Mouse (Mus musculus) B cell, adult 2 months (primary cell): ENCODE results near the gene Fmnl1.

ENCODE experiments used
- DNase-seq, 2 experiments: peaks; one replicate each; pipeline ENCODE4 v3.0.0; 2022

The Fmnl1 gene

DNA sequence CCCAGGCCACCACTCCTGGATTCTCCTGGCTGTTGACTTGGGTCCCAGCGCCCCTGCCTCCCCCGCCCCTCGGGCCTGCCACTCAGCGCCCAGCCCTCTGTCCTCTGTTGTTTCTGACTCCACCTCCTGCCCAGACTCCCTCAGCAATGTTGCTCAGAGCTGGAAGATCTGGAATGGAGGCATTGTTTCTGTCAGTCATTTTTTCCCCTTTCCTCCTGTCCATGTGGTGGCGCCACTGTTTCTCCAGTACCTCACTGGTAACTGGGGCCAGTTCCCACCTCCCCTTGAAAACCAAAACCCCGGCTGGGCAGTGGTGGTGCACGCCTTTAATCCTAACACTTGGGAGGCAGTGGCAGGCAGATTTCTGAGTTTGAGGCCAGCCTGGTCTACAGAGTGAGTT is 9.5 kb upstream of the Fmnl1 start:
- DNase-seq = peak in 1 of 2 experiments; percentile 19

DNA sequence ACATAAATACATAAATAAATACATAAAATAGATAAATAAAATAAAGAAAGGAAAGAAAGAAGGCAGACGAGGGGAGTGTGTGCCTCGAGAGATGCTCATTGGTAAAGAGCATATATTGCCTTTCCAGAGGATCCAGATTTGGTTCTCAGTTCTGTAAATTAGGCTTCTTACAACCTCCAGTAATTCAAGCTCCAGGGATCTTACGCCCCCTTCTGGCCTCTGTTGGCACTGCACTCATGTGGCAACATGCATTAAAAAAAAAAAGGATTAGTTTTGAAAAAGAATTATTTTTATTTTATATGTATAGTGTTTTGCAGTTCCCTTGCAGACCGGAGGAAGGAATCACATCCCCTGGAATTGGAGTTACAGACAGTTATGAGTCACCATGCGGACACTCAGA is 8.8 kb upstream of the Fmnl1 start:
- peak; percentile 83 to 84 for DNase-seq

GRCm38 (mm10) chr11:103164391-103164790 is 6.5 kb upstream of the Fmnl1 start:
- peak; percentile 55 to 58 for DNase-seq

DNA sequence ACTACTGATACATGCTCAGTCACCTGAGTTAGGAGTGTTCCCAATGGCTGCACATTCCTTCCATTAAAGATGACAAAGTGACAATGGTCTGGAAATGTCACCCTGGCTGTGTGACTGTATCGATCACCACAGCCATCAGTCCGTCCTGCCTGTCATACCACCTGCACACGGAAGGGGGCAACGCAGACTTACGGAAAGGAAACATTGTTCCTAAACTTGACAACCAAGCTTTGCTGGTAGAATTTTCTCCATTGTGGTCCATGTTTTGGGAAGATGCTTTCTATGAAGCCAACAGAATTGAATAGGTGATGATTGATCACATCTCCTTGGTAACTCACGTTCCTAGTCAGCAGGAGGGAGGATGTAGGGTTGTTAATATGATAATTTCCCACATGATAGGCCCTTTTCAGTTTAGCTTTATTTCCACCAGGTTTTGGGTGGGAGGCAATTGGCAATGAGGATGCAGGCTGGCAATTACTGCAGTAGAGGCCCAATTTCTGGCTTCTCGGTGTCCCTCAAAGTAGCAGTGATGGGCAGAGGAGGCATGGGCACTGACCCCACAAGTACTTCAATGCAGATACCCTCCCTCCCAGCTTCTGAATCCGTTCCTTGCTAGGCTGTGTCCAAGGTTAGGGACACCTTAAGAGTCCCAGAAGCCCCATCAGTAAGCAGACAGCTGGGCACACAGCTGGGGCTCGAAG is 2.1 kb upstream of the Fmnl1 start:
- peak; percentile 84 to 86 for DNase-seq

DNA sequence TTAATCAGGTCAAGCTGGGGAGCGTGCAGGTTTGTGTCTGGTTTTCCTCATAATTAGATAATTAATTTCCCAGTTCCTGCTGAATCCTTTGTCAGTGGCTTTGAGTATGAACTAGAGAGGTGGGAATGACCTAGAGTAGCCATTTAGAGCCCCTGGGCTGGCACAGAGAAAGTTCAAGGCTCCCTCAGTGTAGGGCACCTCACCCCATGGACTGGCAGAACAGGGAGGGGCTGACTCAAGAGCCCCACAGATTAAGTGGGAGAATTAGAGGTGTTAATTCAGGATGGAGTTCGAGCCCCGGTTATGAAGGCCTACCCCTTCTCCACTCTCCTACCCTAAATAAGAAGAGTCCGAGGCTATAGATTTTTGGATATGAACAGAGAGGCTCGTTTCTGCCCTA is 1.2 kb upstream of the Fmnl1 start:
- no peak for DNase-seq

DNA sequence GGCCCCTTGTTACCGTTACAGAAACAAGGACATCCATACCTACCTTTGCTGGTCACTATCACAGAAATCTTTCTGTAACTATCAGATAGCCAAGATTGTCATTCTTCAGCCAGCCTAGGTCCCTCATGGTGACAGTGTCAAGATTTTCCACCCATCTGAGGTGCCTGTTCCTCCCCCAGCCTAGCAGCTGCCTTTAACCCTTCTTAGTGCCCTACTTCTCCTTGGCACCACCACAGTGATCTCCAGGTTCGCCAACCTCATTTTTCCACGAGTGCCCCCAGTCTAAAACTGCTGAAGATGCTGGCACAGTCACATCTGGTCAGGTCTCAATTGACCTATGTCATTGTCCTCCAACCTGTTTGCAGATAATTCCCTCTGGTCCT is 805 bp upstream of the Fmnl1 start:
- no peak for DNase-seq

GRCm38 (mm10) chr11:103171286-103171620 is 346 bp downstream of the Fmnl1 start:
- DNase-seq = no peak

DNA sequence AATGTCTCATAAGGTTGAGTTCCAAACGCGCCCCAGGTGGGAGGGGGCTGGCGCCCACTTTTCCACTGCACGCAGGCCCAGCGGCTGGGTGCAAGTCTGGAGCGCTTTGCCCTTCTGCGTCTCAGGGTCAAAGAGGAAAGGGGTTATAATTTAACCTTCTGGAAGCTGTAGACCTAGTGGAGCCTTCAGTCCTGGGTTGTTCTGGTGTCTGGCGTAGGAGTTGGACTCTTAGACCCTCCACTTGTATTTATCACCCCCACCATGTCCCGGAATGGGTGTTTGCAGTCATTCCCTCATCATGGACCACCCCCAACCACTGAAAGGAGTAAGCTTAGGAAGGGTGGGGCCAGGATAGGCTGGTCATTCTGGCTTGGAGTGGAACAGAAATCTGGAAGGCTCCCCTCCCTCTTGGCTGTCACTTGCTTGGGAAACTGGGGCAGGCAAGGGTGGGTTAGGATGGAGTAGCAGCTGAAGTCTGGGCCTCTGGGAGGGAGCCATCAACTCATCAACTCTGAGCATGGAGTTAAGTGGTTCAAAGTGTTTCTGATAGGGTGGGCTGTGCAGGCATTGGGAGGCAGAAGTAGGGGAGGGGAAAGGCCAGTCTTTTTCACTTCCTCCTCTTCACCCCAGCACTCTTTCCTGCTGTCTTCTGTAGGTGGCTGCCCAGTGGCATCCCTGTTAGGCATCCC is 940 bp downstream of the Fmnl1 start:
- DNase-seq = peak; percentile 44 to 48

DNA sequence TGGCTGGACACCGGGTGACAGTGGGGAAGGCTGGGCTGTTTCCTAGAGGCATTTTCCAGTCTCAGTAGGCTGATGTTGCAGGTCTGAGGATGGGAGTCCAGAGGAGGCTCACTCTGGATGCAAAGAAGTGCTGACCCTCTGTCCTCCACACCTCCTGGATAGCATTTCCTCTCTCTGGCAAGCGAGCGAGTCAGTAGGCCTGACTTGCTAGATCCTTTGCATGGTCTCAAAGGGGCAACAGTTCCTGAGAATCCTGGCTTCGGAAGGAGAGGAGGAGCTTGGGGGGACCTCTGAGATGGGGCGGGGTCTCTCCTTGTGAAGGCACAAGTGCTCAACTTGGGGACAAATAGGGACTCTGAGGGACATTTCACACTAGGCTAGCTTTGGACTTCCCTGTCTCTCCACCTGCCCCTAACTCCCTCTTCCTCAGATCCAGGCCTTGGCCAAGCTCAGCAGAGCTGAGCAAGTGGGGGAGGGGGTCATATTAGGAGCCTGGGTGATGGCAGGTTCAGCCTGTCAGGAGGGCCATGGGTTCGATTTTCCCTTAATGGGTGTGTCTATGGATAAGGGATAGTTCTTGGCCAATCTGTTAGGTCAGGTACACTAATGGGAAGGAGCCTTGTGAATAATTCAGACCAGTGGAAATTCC is 1.6 kb downstream of the Fmnl1 start:
- DNase-seq = no peak

DNA sequence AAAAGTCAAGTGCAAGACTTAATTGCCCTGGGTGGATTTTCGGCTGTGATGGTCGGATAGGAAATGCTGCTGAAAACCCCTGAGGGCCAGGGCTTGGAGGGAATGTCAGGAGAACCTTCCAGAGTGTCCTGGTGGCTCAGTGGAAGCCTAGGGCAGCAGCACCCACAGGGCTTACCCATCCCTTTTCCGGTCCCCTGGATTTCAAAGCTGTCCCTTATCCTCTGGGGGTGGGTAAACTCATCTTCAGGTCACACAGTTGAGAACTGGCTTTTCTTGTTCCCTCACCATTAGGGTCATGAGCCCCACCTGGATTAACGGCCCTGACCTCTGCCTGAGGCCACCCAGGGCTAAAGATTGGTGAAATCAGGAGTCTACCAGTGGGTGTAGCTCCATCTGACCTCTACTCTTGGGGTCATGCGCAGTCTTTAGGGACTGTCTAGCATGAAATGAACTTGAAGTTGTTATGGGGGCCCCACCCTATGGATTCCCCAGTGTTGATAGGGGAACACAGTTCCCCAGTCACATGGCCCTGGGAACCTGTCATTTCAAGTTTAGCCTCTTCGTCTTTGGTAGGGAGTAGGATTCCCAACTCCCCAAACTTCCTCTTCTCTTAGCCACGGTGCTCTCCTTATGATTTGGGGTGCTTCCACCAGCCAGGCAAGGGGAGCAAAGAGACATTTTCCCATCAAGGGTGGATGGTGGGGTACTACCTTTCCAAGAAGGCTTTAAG is 2.3 kb downstream of the Fmnl1 start:
- DNase-seq = no peak

DNA sequence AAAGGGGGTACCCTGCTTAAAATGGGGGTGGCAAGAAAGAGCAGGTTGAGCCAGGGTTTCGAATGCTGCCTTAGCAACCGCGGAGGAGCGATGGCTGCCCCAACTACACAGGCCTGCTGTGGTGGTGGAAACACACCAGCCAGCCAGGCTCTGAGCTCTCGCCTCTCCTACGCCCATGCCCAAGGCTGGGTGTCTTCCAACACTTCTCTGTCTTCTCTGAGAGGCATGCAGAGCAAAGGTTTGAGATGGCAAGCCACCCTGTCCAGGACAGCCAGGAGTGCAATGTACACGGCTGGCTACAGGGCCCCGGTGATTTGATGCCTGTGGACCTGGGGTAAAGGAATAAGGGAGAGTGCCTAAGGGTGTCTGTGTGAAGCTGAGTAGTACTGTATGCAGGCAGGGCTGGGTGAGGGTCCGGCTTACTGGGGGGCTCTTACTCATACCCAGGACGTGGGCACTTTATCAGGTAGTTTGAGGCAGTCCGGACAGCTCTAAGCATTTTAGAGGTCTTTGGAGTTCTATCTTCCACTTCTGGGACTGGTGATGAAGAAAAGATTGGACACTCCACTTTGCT is 3.0 kb downstream of the Fmnl1 start:
- no peak for DNase-seq

DNA sequence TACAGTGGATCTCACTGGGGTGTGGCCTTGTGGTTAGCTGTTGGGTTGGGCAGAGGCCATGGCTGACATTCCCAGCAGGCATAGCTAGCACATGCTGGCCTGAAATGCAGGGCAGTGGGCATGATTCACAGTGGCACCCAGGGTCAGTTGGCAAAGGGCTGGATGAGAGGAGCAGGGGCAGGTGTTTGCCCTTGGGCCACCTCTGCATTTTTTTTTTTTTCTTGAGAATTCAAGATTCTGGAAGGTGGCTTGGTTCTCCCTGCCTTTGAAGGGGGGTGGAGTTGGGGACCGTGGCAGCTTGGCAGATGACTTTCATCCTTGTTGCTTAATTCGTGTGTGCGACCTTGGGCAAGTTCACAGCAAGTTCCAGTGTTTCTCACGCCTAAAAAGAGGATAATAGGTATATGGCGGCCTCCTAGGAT is 3.5 kb downstream of the Fmnl1 start:
- no peak for DNase-seq

GRCm38 (mm10) chr11:103174891-103175391 is 4.0 kb downstream of the Fmnl1 start:
- DNase-seq = peak; percentile 88 to 92

DNA sequence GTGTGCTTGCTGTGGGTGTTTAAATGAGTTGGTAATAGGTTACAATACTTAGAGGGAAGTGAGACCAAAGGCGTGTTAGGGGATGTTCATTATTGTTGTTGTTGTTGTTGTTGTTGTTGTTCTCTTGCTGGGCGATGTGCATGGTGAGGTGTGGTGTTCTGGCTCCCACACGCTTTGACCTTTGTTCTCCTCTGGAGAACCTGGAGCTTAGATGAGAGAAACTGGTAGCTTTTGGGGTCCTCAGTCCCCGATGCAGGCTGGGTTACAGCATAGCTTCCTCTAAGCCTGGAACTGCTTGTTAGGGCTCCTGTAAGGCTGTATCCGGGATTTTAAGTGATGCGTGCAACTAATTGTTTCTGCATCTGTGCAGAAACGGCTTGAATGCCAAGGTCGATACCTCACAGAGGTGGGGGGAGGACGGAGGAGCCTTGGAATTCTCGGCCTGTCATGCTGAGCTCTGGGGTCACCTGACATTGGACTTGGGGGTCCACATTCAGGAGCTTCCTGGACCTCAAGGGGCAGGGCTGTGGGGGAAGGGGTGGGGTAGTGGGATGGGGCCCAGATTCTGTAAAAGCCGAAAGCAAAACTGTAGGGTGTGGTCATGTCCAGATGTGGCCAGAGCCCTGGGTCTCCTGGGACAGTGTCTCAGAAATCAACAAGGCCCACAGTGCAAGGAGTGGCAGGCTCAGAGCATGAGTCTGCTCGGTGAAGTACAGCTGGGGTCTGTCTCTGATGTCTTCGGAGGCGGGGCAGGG is 5.0 kb downstream of the Fmnl1 start:
- peak; percentile 40 to 51 for DNase-seq

DNA sequence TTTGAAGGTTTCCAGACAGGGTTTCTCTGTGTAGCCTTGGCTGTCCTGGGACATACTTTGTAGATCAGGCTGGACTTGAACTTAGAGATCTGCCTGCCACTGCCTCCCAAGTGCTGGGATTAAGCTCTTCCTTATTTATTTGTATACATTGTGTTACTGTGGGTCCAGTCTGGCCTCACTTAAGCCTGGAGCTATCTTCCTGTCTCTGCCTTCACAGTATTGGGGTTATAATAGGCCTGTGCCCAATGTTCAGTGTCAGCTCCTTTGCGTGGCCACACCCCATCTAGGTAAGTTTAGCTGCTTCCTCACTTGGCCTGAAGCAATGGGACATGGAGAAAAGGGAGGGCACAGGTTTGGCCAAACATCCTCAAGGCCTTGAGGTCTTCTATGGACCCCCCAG is 5.6 kb downstream of the Fmnl1 start:
- DNase-seq = no peak

- peak; percentile 27 to 28 for DNase-seq
These were observed 6.3 kb downstream of the Fmnl1 start for GRCm38 (mm10) chr11:103177216-103177615.

GRCm38 (mm10) chr11:103177815-103178485 is 7.0 kb downstream of the Fmnl1 start:
- peak; percentile 52 to 60 for DNase-seq

DNA sequence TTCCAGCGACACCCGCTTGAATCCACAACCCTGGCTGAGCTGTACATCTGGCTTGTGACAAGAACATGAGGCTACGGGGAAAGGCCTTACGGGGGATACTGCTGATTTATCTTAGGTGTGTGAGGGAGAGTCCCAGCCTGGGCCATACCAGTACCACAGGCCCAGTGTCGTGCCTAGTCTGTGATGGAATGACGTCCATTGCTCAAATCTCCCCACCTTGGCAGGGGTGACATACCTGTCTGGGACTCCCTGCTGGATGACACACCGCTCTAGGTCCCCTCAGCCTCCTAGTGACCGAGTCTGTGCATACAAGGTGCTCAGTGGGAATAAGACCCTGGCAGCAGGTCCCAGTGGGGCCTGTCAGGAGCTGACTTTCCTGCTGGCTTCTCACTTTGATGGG is 7.8 kb downstream of the Fmnl1 start:
- DNase-seq = no peak

DNA sequence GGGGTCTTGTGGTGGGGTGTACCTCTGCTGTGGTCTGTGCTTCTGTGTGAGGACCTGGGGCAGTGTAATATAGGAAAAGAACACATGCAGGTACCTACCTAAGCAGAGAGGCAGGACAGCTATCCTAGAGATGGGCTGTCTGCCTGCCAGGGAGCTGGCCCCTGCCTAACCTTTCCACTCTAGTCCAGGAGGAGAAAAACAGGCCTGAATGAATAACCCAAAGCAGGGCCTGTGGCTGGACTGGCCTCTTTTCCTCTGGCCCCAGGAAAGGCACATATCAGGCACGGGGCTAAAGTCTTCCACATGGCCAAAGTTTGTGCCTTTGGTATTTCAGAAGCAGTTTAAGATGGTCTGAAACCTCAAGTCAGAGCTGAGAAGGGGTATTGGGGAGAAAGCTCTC is 9.5 kb downstream of the Fmnl1 start:
- no peak for DNase-seq

GRCm38 (mm10) chr11:103181349-103181748 is 10.4 kb downstream of the Fmnl1 start:
- DNase-seq = no peak

DNA sequence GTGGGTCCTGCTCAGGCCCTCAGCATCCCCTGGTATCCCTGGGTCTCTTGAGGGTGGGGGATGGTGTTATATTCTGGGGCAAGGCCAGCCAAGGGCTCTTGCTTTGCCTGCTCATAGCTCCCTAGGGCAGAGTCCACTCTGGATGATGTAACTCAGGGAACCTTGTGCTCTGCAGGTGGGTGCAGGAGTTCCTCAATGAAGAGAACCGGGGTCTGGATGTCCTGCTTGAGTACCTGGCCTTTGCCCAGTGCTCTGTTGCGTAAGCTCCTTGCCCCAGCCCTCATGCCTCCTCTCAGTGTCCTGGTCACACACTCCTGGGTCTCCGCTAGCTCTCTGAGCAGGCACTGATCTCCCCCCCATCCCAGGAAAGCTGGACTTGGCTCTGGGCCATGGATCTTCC is 11.0 kb downstream of the Fmnl1 start:
- DNase-seq = no peak

GRCm38 (mm10) chr11:103184891-103185290 is 14.0 kb downstream of the Fmnl1 start:
- DNase-seq = peak; percentile 69 to 71
